In the genomic region with DNA sequence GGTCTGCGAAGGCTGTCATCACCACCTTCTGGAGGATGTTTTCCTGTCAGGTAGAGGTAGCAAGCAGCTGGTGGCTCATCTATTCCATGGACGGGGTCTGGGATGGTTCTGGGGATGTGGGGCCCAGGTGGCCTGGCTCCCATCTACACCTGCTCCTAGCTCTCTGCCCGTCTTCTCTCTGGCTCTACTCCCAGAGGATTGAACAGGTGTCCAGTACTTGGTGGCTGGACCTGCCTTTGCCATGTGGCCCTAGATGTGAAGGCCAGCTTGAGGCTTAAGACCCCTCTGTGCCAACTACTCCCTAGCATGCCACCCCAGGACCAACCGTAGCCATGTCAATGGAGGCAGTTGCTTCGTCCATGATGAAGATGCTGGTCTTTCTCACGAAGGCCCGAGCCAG, we compare ENCODE assay signal across 23 mouse cellular contexts. TPM values are rescaled to one million over a fixed set of nuclear protein-coding genes. Genes with fewer than 3 reads are reported as not detected.
DNase-seq lines count a peak whose midpoint lies in the region; ATAC-seq and TF ChIP-seq lines count a peak whose summit lies in the region.
"Had no signal": no experiment of that assay in that cellular context is flagged by ENCODE, and none has a peak within 500 bp of the region (broad histone marks: within the 10 kb centered on the region; RNA-seq: fewer than 3 reads in every experiment).

No protein-coding gene starts in this region.

- no peaks in the 10 kb centered on the region for H3K36me3 ChIP-seq in thymus, adult 2 months (ENCODE audit: control insufficient read depth, insufficient read depth, low read length)
- H3K36me3 ChIP-seq: embryonic facial prominence, embryonic 10.5 days; embryonic facial prominence, embryonic 13.5 days; forebrain, embryonic 12.5 days; hindbrain, embryonic 12.5 days; hindbrain, embryonic 15.5 days had no signal

- WGBS in thymus, adult 2 months = 91% methylated on average over 7 of the region's 7 CpGs

- TF ChIP-seq CTCF in thymus, adult 2 months (IDR thresholded peaks at IDR 0.05; ENCODE audit: borderline replicate concordance, control insufficient read depth, extremely low read depth, insufficient read depth, low read length, poor library complexity) = no peak

- ATAC-seq in cerebellum, adult (ENCODE audit: insufficient number of reproducible peaks, low FRiP score, low TSS enrichment) = no peak
- ATAC-seq: CD4-positive, CD25-positive, alpha-beta regulatory T cell, adult 4 months; forebrain, embryonic 16.5 days; intestine, postnatal 0 days had no signal

- H3K27ac ChIP-seq in thymus, adult 2 months (ENCODE audit: control insufficient read depth, insufficient read depth, low read length) = no peak overlapping the region
- H3K27ac ChIP-seq: embryonic facial prominence, embryonic 10.5 days; embryonic facial prominence, embryonic 13.5 days; forebrain, embryonic 12.5 days; heart, adult 2 months; hindbrain, embryonic 12.5 days had no signal

- no peaks in the 10 kb centered on the region for H3K4me1 ChIP-seq in thymus, adult 2 months (replicated peaks; ENCODE audit: control insufficient read depth, insufficient read depth, low read length)

- DNase-seq in cerebellum, adult 18-20 months = peak; percentile 48 to 54
- DNase-seq in cerebellum, adult 9-11 months = peak; percentile 67
- peak; percentile 37 to 63 for DNase-seq in cerebellum, postnatal 25 days
- no peak for DNase-seq in urinary bladder, postnatal 4 days (ENCODE audit: low spot score in 2 of 2)
- DNase-seq in thymus, adult 2 months = no peak
- DNase-seq: adrenal gland, adult 2 months; adrenal gland, postnatal 14 days; embryo, embryonic 11 days; gastrocnemius, postnatal 10 days; gastrocnemius, postnatal 36 days; heart, adult 2 months; kidney, adult 2 months had no signal

- TF ChIP-seq POLR2A in thymus, adult 2 months (IDR thresholded peaks at IDR 0.05; ENCODE audit: control insufficient read depth, extremely low read depth, insufficient read depth, low read length, poor library complexity) = no peak

- H3K27me3 ChIP-seq in thymus, adult 2 months (ENCODE audit: control insufficient read depth, insufficient read depth, low read length) = no peaks in the 10 kb centered on the region
- H3K27me3 ChIP-seq: hindbrain, embryonic 12.5 days; hindbrain, embryonic 15.5 days had no signal

- no peak overlapping the region for H3K4me3 ChIP-seq in thymus, adult 2 months (ENCODE audit: control insufficient read depth, insufficient read depth, low read length)
- H3K4me3 ChIP-seq: embryonic facial prominence, embryonic 10.5 days; embryonic facial prominence, embryonic 13.5 days; erythroblast, embryonic 14.5 days; forebrain, embryonic 12.5 days; heart, adult 2 months; hindbrain, embryonic 12.5 days; hindbrain, embryonic 15.5 days had no signal

RNA-seq across cellular contexts. Expression of gene Kcnj11, which starts 4.9 kb away (rescaled TPM):
- 3.1 and 12.6 TPM in 2 replicates for polyA plus RNA-seq in thymus, adult 2 months (2012; rRNA removed)
- polyA plus RNA-seq: C2C12; CD4-positive, CD25-positive, alpha-beta regulatory T cell, adult 4 months had no signal

Comparison
In these comparisons a context has a peak if more than half of its experiments do, and no peak if none do; other contexts are left out.
1. DNase-seq: peak in cerebellum, adult 18-20 months (2 of 2), cerebellum, adult 9-11 months (single experiment) and cerebellum, postnatal 25 days (2 of 2); none in urinary bladder, postnatal 4 days (0 of 2) and thymus, adult 2 months (single experiment).